Mouse (Mus musculus): Measurements from ENCODE around the gene Trip6.

DNA sequence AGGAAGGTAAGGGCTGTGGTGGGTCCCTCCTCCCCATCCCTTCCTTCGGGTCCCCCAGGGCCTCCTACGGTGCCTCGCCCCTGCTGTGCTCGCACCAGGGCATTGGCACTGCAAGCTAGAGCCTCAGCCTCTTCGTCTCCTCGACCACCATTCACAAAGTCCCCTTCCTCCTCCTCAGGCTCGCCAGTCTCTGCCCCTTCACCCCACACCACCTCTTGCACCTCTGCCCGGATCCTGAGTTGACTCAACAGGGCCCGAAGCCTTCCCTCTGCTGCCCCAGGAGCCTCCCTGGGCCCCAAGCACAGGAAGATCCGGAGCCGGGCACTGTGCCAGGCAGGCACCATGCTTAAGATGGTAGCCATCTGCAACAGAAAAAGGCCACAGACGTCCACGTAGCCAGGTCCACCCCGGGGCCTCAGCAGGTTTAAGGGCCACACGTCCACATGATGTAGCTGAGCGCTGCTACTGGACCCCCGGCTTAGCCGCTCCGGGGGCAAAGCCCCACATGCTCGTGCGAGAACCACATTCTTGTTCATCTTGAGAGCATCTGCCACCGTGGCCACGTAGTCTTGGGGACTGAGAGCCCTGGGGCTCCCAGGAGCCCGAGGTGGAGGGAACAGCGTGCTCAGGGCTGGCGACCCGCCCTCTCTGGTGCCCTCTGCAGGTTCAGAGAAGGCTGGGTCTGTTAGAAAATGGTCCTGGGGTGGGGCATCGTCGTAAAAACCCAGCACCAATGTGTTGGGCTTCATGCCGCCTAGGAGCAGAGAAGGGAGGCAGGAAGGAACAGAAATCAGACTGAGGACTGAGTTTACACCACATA is 1.1 kb upstream of the Trip6 start:
- no peak for TF ChIP-seq CTCF (IDR thresholded peaks at IDR 0.05; ENCODE audit: extremely low read depth, insufficient read depth, low read length)
- no peak for TF ChIP-seq POLR2A (IDR thresholded peaks at IDR 0.05; ENCODE audit: extremely low read depth, insufficient read depth, low read length)
